Mouse (Mus musculus): ENCODE results near the gene Scn4b.

- TF ChIP-seq POLR2A (IDR thresholded peaks at IDR 0.05; ENCODE audit: borderline replicate concordance, extremely low read depth, insufficient read depth, insufficient read length, poor library complexity, severe bottlenecking) (no peak), CTCF (IDR thresholded peaks at IDR 0.05; ENCODE audit: borderline replicate concordance, extremely low read depth, insufficient read depth, insufficient read length) (no peak)
These were observed 8.1 kb upstream of the Scn4b start for GRCm38 (mm10) chr9:45130119-45130518.
